Comparison of ENCODE assay signal across 27 mouse cellular contexts in genomic region chr6:114996910-114997309, GRCm38 (mm10). TPM values are rescaled to one million over a fixed set of nuclear protein-coding genes. Genes with fewer than 3 reads are reported as not detected.
A peak's percentile ranks its signal among the peaks of the same experiment; 100 is the strongest.
DNase-seq lines count a peak whose midpoint lies in the region; ATAC-seq and TF ChIP-seq lines count a peak whose summit lies in the region.
"Had no signal": no experiment of that assay in that cellular context is flagged by ENCODE, and none has a peak within 500 bp of the region (broad histone marks: within the 10 kb centered on the region; RNA-seq: fewer than 3 reads in every experiment).

No protein-coding gene starts in this region.

- no peaks in the 10 kb centered on the region for H3K9me3 ChIP-seq in forebrain, embryonic 14.5 days (replicated peaks; ENCODE audit: control insufficient read depth, low read length)
- H3K9me3 ChIP-seq in forebrain, embryonic 13.5 days (replicated peaks) = peaks cover 4% of the 10 kb centered on the region; the same call in 1 of the 2 replicates
- no peaks in the 10 kb centered on the region for H3K9me3 ChIP-seq in intestine, embryonic 14.5 days (ENCODE audit: control insufficient read depth, low read length)
- H3K9me3 ChIP-seq in limb, embryonic 11.5 days (ENCODE audit: control insufficient read depth, low read length) = no peaks in the 10 kb centered on the region
- H3K9me3 ChIP-seq in stomach, postnatal 0 days (ENCODE audit: control insufficient read depth, low read length) = no peaks in the 10 kb centered on the region
- no peaks in the 10 kb centered on the region for H3K9me3 ChIP-seq in hindbrain, embryonic 13.5 days
- H3K9me3 ChIP-seq: hindbrain, embryonic 12.5 days; midbrain, embryonic 13.5 days; stomach, embryonic 15.5 days had no signal

- H3K4me2 ChIP-seq in forebrain, embryonic 14.5 days (ENCODE audit: low read length) = no peak overlapping the region
- H3K4me2 ChIP-seq in forebrain, embryonic 13.5 days = no peak overlapping the region
- H3K4me2 ChIP-seq in intestine, embryonic 14.5 days (ENCODE audit: low read length) = no peak overlapping the region
- no peak overlapping the region for H3K4me2 ChIP-seq in limb, embryonic 11.5 days (ENCODE audit: low read depth, severe bottlenecking)
- H3K4me2 ChIP-seq in stomach, postnatal 0 days (replicated peaks; ENCODE audit: low read depth) = no peak overlapping the region
- no peak overlapping the region for H3K4me2 ChIP-seq in hindbrain, embryonic 13.5 days
- H3K4me2 ChIP-seq: heart, embryonic 11.5 days; hindbrain, embryonic 12.5 days; midbrain, embryonic 13.5 days; stomach, embryonic 15.5 days had no signal

- H3K27ac ChIP-seq in forebrain, embryonic 14.5 days (ENCODE audit: low read depth, low read length) = no peak overlapping the region
- H3K27ac ChIP-seq in forebrain, embryonic 13.5 days = no peak overlapping the region
- no peak overlapping the region for H3K27ac ChIP-seq in intestine, embryonic 14.5 days (ENCODE audit: low read depth)
- H3K27ac ChIP-seq in limb, embryonic 11.5 days (replicated peaks; ENCODE audit: low read depth, low read length) = peak overlapping the region; percentile 3; the same call in 1 of the 2 replicates
- peak overlapping the region; percentile 20; the same call in 1 of the 2 replicates for H3K27ac ChIP-seq in stomach, postnatal 0 days (replicated peaks)
- H3K27ac ChIP-seq in hindbrain, embryonic 13.5 days = no peak overlapping the region
- H3K27ac ChIP-seq: hindbrain, embryonic 12.5 days; kidney, postnatal 0 days; midbrain, embryonic 13.5 days; stomach, embryonic 15.5 days had no signal

- H3K4me1 ChIP-seq in forebrain, embryonic 14.5 days (ENCODE audit: control insufficient read depth, insufficient read depth, low read length) = no peaks in the 10 kb centered on the region
- no peaks in the 10 kb centered on the region for H3K4me1 ChIP-seq in forebrain, embryonic 13.5 days
- H3K4me1 ChIP-seq in intestine, embryonic 14.5 days (replicated peaks; ENCODE audit: control insufficient read depth, insufficient read depth, low read length) = 0 out of 2 replicates have a peak, but pooled peaks cover 3% of the 10 kb centered on the region
- peaks cover 18% of the 10 kb centered on the region; the same call in 1 of the 2 replicates for H3K4me1 ChIP-seq in limb, embryonic 11.5 days (ENCODE audit: control insufficient read depth, insufficient read depth, low read length)
- H3K4me1 ChIP-seq in stomach, postnatal 0 days (replicated peaks; ENCODE audit: control insufficient read depth, insufficient read depth) = no peaks in the 10 kb centered on the region
- H3K4me1 ChIP-seq in hindbrain, embryonic 13.5 days (replicated peaks) = no peaks in the 10 kb centered on the region
- H3K4me1 ChIP-seq: hindbrain, embryonic 12.5 days; midbrain, embryonic 13.5 days had no signal

- no peaks in the 10 kb centered on the region for H3K27me3 ChIP-seq in forebrain, embryonic 14.5 days (replicated peaks; ENCODE audit: control insufficient read depth, insufficient read depth, low read length)
- H3K27me3 ChIP-seq in forebrain, embryonic 13.5 days = no peaks in the 10 kb centered on the region
- H3K27me3 ChIP-seq in intestine, embryonic 14.5 days (replicated peaks; ENCODE audit: control insufficient read depth, insufficient read depth, low read length) = no peaks in the 10 kb centered on the region
- H3K27me3 ChIP-seq in limb, embryonic 11.5 days (ENCODE audit: control insufficient read depth, insufficient read depth, low read length) = no peaks in the 10 kb centered on the region
- H3K27me3 ChIP-seq in stomach, postnatal 0 days (ENCODE audit: control insufficient read depth, insufficient read depth, low read length) = no peaks in the 10 kb centered on the region
- no peaks in the 10 kb centered on the region for H3K27me3 ChIP-seq in hindbrain, embryonic 13.5 days
- H3K27me3 ChIP-seq: hindbrain, embryonic 12.5 days; midbrain, embryonic 13.5 days; Patski; stomach, embryonic 15.5 days had no signal

- no peak for ATAC-seq in forebrain, embryonic 14.5 days
- ATAC-seq in forebrain, embryonic 13.5 days = no peak
- 0 out of 2 replicates have a peak, but pooled peaks have one; percentile 26 for ATAC-seq in intestine, embryonic 14.5 days (replicated peaks; ENCODE audit: low FRiP score, low TSS enrichment, low read depth)
- ATAC-seq in limb, embryonic 11.5 days (ENCODE audit: insufficient number of reproducible peaks, low FRiP score, low TSS enrichment, low read depth) = peak; percentile 17; the same call in 1 of the 2 replicates
- no peak for ATAC-seq in stomach, postnatal 0 days (ENCODE audit: low FRiP score, low TSS enrichment)
- ATAC-seq in hindbrain, embryonic 13.5 days (ENCODE audit: low FRiP score) = no peak
- ATAC-seq: lung, postnatal 0 days; midbrain, embryonic 13.5 days; Patski had no signal

- peak; percentile 15 for DNase-seq in forebrain, embryonic 14.5 days (ENCODE audit: low spot score)
- no peak for DNase-seq in intestine, embryonic 14.5 days (ENCODE audit: low spot score)
- no peak for DNase-seq in limb, embryonic 11.5 days (ENCODE audit: low spot score)
- DNase-seq in stomach, postnatal 0 days (ENCODE audit: low spot score) = no peak
- no peak for DNase-seq in heart, adult 11 months
- no peak for DNase-seq in right cerebral cortex, postnatal 10 days (ENCODE audit: low spot score in 2 of 2)
- DNase-seq: adrenal gland, postnatal 14 days; cerebellum, adult 11-12 months; cerebellum, adult 9-11 months; gastrocnemius, postnatal 10 days; heart, postnatal 36 days; kidney, adult 2 months; kidney, postnatal 4 days; lung, postnatal 4 days; retina, postnatal 1 day; right cerebral cortex, postnatal 25 days; thymus, postnatal 14 days had no signal

- H3K36me3 ChIP-seq in forebrain, embryonic 14.5 days (ENCODE audit: control insufficient read depth, insufficient read depth, low read length) = no peaks in the 10 kb centered on the region
- H3K36me3 ChIP-seq in forebrain, embryonic 13.5 days (ENCODE audit: poor library complexity, severe bottlenecking) = peaks cover 14% of the 10 kb centered on the region
- H3K36me3 ChIP-seq in intestine, embryonic 14.5 days (ENCODE audit: control insufficient read depth, insufficient read depth, low read length) = 0 out of 2 replicates have a peak, but pooled peaks cover 3% of the 10 kb centered on the region
- no peaks in the 10 kb centered on the region for H3K36me3 ChIP-seq in limb, embryonic 11.5 days (ENCODE audit: control insufficient read depth, insufficient read depth, low read length)
- no peaks in the 10 kb centered on the region for H3K36me3 ChIP-seq in stomach, postnatal 0 days (ENCODE audit: control insufficient read depth, insufficient read depth, low read length)
- H3K36me3 ChIP-seq in hindbrain, embryonic 13.5 days = peaks cover 18% of the 10 kb centered on the region
- H3K36me3 ChIP-seq: stomach, embryonic 15.5 days had no signal

- H3K9ac ChIP-seq in forebrain, embryonic 14.5 days (ENCODE audit: low read length) = no peak overlapping the region
- H3K9ac ChIP-seq in forebrain, embryonic 13.5 days = no peak overlapping the region
- no peak overlapping the region for H3K9ac ChIP-seq in intestine, embryonic 14.5 days (ENCODE audit: low read length)
- no peak overlapping the region for H3K9ac ChIP-seq in limb, embryonic 11.5 days (ENCODE audit: low read length)
- H3K9ac ChIP-seq in stomach, postnatal 0 days (ENCODE audit: low read length) = no peak overlapping the region
- H3K9ac ChIP-seq in hindbrain, embryonic 13.5 days = no peak overlapping the region
- H3K9ac ChIP-seq: hindbrain, embryonic 12.5 days; midbrain, embryonic 13.5 days; stomach, embryonic 15.5 days had no signal

- TF ChIP-seq CTCF in stomach, postnatal 0 days (IDR thresholded peaks at IDR 0.05; ENCODE audit: low read depth) = no peak

- WGBS in forebrain, embryonic 14.5 days = 77% methylated on average over 5 of the region's 5 CpGs
- WGBS in forebrain, embryonic 13.5 days = 83% methylated on average over 5 of the region's 5 CpGs
- 65% methylated on average over 5 of the region's 5 CpGs for WGBS in intestine, embryonic 14.5 days
- WGBS in limb, embryonic 11.5 days = 56% methylated on average over 5 of the region's 5 CpGs
- WGBS in stomach, postnatal 0 days = 64% methylated on average over 5 of the region's 5 CpGs
- 90% methylated on average over 5 of the region's 5 CpGs for WGBS in hindbrain, embryonic 13.5 days

- H3K4me3 ChIP-seq in forebrain, embryonic 14.5 days (ENCODE audit: low read depth, low read length) = no peak overlapping the region
- no peak overlapping the region for H3K4me3 ChIP-seq in forebrain, embryonic 13.5 days
- no peak overlapping the region for H3K4me3 ChIP-seq in intestine, embryonic 14.5 days (ENCODE audit: low read depth, low read length)
- no peak overlapping the region for H3K4me3 ChIP-seq in limb, embryonic 11.5 days (ENCODE audit: low read depth, low read length)
- no peak overlapping the region for H3K4me3 ChIP-seq in stomach, postnatal 0 days (ENCODE audit: low read depth, low read length)
- H3K4me3 ChIP-seq in hindbrain, embryonic 13.5 days = no peak overlapping the region
- H3K4me3 ChIP-seq: hindbrain, embryonic 12.5 days; megakaryocyte, embryonic 14.5 days; midbrain, embryonic 13.5 days; stomach, embryonic 15.5 days had no signal

- no peak for TF ChIP-seq EP300 in stomach, postnatal 0 days (optimal IDR thresholded peaks at IDR 0.05)

RNA-seq across cellular contexts. Expression of gene Vgll4, which starts 27.1 kb away (rescaled TPM):
- 44.9 and 54.2 TPM in 2 replicates for polyA plus RNA-seq in forebrain, embryonic 14.5 days (2014; fragmentation: Nextera tagmentation; extraction: Ambion mirVana)
- polyA plus RNA-seq in forebrain, embryonic 13.5 days (2015; fragmentation: Nextera tagmentation; extraction: Ambion mirVana) = 81.5 and 84.3 TPM in 2 replicates
- 72.0 and 82.9 TPM in 2 replicates for polyA plus RNA-seq in intestine, embryonic 14.5 days (2014; fragmentation: Nextera tagmentation; extraction: Ambion mirVana)
- 98.4 and 101 TPM in 2 replicates for polyA plus RNA-seq in limb, embryonic 11.5 days (2014; fragmentation: Nextera tagmentation; extraction: Ambion mirVana)
- polyA plus RNA-seq in stomach, postnatal 0 days (2015; fragmentation: Nextera tagmentation; extraction: Ambion mirVana) = 38.5 and 42.1 TPM in 2 replicates
- polyA plus RNA-seq in hindbrain, embryonic 13.5 days (2015; fragmentation: Nextera tagmentation; extraction: Ambion mirVana) = 62.4 and 65.9 TPM in 2 replicates

RNA-seq across cellular contexts. Expression of gene Tamm41, which starts 40.8 kb away (rescaled TPM):
- polyA plus RNA-seq in forebrain, embryonic 14.5 days (2014; fragmentation: Nextera tagmentation; extraction: Ambion mirVana) = 64.8 and 69.6 TPM in 2 replicates
- 70.9 and 72.4 TPM in 2 replicates for polyA plus RNA-seq in forebrain, embryonic 13.5 days (2015; fragmentation: Nextera tagmentation; extraction: Ambion mirVana)
- polyA plus RNA-seq in intestine, embryonic 14.5 days (2014; fragmentation: Nextera tagmentation; extraction: Ambion mirVana) = 73.3 and 77.2 TPM in 2 replicates
- polyA plus RNA-seq in limb, embryonic 11.5 days (2014; fragmentation: Nextera tagmentation; extraction: Ambion mirVana) = 91.1 and 94.2 TPM in 2 replicates
- polyA plus RNA-seq in stomach, postnatal 0 days (2015; fragmentation: Nextera tagmentation; extraction: Ambion mirVana) = 35.8 and 36.0 TPM in 2 replicates
- polyA plus RNA-seq in hindbrain, embryonic 13.5 days (2015; fragmentation: Nextera tagmentation; extraction: Ambion mirVana) = 49.6 and 50.8 TPM in 2 replicates

Comparison
In these comparisons a context has a peak if more than half of its experiments do, and no peak if none do; other contexts are left out.
1. ATAC-seq: peak in intestine, embryonic 14.5 days (single experiment) and limb, embryonic 11.5 days (single experiment); none in forebrain, embryonic 14.5 days (single experiment), forebrain, embryonic 13.5 days (single experiment), stomach, postnatal 0 days (single experiment) and hindbrain, embryonic 13.5 days (single experiment).
2. H3K27ac ChIP-seq: peak in limb, embryonic 11.5 days (single experiment) and stomach, postnatal 0 days (single experiment); none in forebrain, embryonic 14.5 days (single experiment), forebrain, embryonic 13.5 days (single experiment), intestine, embryonic 14.5 days (single experiment) and hindbrain, embryonic 13.5 days (single experiment).